Mouse (Mus musculus): ENCODE measurements around the gene Lrcol1. TPM values are rescaled to one million over a fixed set of nuclear protein-coding genes. Genes with fewer than 3 reads are reported as not detected.

The Lrcol1 gene
- total and polyA plus RNA-seq, 3 experiments = not detected

DNA sequence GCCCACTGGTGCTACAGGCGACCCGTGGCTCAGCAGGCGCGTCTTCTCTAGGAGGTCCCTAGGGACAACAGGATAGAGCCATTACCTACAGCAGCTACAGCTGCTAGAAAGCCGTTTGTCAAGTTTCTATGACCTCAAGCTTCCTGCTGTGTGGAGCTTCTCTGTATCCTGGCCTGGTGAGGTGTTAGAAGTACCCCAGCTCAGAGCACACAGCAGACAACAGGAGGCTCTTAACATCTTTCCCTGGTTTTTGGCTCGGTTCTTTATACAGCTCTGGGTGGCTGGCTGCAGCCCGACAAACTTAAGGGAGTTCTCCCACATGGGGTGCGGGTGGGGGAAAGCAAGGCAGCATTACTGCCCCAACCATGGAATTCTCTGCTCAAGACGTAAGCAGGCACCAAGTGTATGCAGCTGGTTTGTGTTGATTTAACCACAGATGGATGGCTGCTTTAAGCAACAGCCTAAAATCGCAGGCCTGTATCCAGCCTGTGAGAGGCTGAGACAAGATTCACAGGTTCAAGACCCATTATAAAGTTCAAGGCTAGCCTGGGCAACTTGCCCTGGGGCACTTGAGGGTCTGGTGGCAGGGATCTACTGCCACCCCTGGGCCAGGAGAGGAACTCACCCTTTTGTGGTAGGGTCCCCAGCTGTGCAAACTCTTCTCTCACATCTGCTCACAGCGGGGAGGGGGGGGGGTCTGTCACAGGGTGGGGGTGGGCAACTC, 19.5 kb downstream of the Lrcol1 start:
- TF ChIP-seq NRF1 (IDR thresholded peaks at IDR 0.05; ENCODE audit: low read depth, low read length) (no peak), JUN (IDR thresholded peaks at IDR 0.05; ENCODE audit: insufficient read depth, low read depth, low read length) (no peak), MAX (IDR thresholded peaks at IDR 0.05; ENCODE audit: low read length) (no peak), PAX5 (IDR thresholded peaks at IDR 0.05; ENCODE audit: low read length) (no peak), SMC3 (IDR thresholded peaks at IDR 0.05; ENCODE audit: low read depth, low read length) (no peak), USF1 (IDR thresholded peaks at IDR 0.05; ENCODE audit: low read depth, low read length) (no peak), BHLHE40 (IDR thresholded peaks at IDR 0.05; ENCODE audit: low read depth, low read length) (no peak), RAD21 (IDR thresholded peaks at IDR 0.05; ENCODE audit: low read depth, low read length) (no peak), MYC (IDR thresholded peaks at IDR 0.05; ENCODE audit: low read depth, low read length) (no peak), SIN3A (IDR thresholded peaks at IDR 0.05; ENCODE audit: low read length) (no peak), MAZ (IDR thresholded peaks at IDR 0.05; ENCODE audit: low read depth, low read length) (no peak)
- no peak overlapping the region for H3K27ac ChIP-seq (ENCODE audit: insufficient read depth, low read depth)
- no peak for DNase-seq (ENCODE audit: extremely low read depth)
- dilution Hi-C loops (cut with MboI; ENCODE audit: extremely low pct_ligation_motif_present, extremely low pct_unique_long_range_greater_than_20kb, low sequenced_read_pairs) = no loop called here
- H3K4me1 ChIP-seq (ENCODE audit: control insufficient read depth in 1 of 2, insufficient read depth in 2 of 2) = no peaks in the 10 kb centered on the region
- H3K9me3 ChIP-seq (replicated peaks; ENCODE audit: low read length) = peaks cover 3% of the 10 kb centered on the region
- in situ Hi-C loops (cut with MboI; ENCODE audit: low pct_ligation_motif_present, low pct_unique_long_range_greater_than_20kb, low sequenced_read_pairs) = loop anchor here (10.0 kb wide), 1 partner anchor 271 kb away; no protein-coding TSS in a partner anchor
- H3K79me2 ChIP-seq (replicated peaks; ENCODE audit: control insufficient read depth, extremely low read depth, insufficient read depth, poor library complexity, severe bottlenecking) = no peaks in the 10 kb centered on the region
- peaks cover 12 to 40% of the 10 kb centered on the region in 2 experiments for H3K36me3 ChIP-seq (replicated peaks in 1 of 2; ENCODE audit: control insufficient read depth in 1 of 2, insufficient read depth in 1 of 2, low read length in 1 of 2)
- no peak overlapping the region for H3K4me2 ChIP-seq (ENCODE audit: insufficient read depth, low read depth, poor library complexity, severe bottlenecking)
- H3K27me3 ChIP-seq (replicated peaks) = no peaks in the 10 kb centered on the region
- H3K9ac ChIP-seq (ENCODE audit: insufficient read depth, low read depth) = no peak overlapping the region
- H3K4me3 ChIP-seq (replicated peaks in 1 of 3; ENCODE audit: low read depth in 2 of 3, low read length in 2 of 3, poor library complexity in 1 of 3) = no peak overlapping the region

DNA sequence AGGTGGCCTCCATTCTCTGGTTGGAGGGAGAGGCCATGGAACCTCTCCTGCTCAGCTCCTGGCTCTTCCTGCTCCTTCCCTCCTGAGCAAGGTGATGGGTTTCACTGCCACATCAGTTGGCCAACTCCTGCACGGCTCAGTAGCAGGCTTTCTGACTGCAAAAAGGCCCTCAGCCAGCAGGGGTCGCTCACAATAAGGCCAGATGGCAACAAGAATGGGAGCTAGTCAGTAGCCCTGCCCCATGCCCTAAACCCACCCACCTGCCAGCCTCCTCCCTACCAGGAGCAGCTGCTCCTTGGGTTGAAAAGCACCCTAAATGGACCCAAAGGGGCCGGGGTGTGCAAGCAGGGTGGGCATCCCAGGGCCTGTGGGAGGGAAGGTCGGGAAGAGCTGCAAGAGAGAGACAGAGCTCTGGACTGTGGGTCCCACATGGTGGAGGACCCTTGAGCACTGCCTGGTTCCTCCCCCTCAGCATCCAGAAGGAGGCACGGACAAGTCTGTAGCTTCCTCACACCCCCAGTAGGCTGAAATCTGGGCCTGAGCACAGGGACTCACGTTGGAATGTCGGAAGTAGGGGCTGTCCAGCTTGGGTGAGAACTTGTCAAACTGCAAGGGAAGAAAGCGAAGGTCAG, 32.4 kb downstream of the Lrcol1 start:
- no peak overlapping the region for H3K4me2 ChIP-seq (ENCODE audit: insufficient read depth, low read depth, poor library complexity, severe bottlenecking)
- H3K9ac ChIP-seq (ENCODE audit: insufficient read depth, low read depth) = no peak overlapping the region
- no peak overlapping the region for H3K4me3 ChIP-seq (replicated peaks in 1 of 3; ENCODE audit: low read depth in 2 of 3, low read length in 2 of 3, poor library complexity in 1 of 3)
- peaks cover 15 to 59% of the 10 kb centered on the region in 2 experiments for H3K36me3 ChIP-seq (replicated peaks in 1 of 2; ENCODE audit: control insufficient read depth in 1 of 2, insufficient read depth in 1 of 2, low read length in 1 of 2)
- DNase-seq (ENCODE audit: extremely low read depth) = peak; percentile 76
- dilution Hi-C loops (cut with MboI; ENCODE audit: extremely low pct_ligation_motif_present, extremely low pct_unique_long_range_greater_than_20kb, low sequenced_read_pairs) (no loop called here), in situ Hi-C loops (cut with MboI; ENCODE audit: low pct_ligation_motif_present, low pct_unique_long_range_greater_than_20kb, low sequenced_read_pairs) (no loop called here)
- no peaks in the 10 kb centered on the region for H3K9me3 ChIP-seq (replicated peaks; ENCODE audit: low read length)
- H3K27me3 ChIP-seq (replicated peaks) = no peaks in the 10 kb centered on the region
- H3K79me2 ChIP-seq (replicated peaks; ENCODE audit: control insufficient read depth, extremely low read depth, insufficient read depth, poor library complexity, severe bottlenecking) = no peaks in the 10 kb centered on the region
- peaks cover 0 to 7% of the 10 kb centered on the region in 2 experiments; a peak in 2 of 4 replicates for H3K4me1 ChIP-seq (ENCODE audit: control insufficient read depth in 1 of 2, insufficient read depth in 2 of 2)
- H3K27ac ChIP-seq (ENCODE audit: insufficient read depth, low read depth) = no peak overlapping the region
- TF ChIP-seq MAFK (IDR thresholded peaks at IDR 0.05; ENCODE audit: insufficient replicate concordance, low read length) (no peak), ETS1 (conservative IDR thresholded peaks at IDR 0.05; ENCODE audit: low read depth, low read length) (no peak), POLR2AphosphoS2 (IDR thresholded peaks at IDR 0.05; ENCODE audit: low read depth, low read length) (no peak), CTCF (conservative IDR thresholded peaks at IDR 0.05 in 1 of 2, IDR thresholded peaks at IDR 0.05 in 1 of 2; ENCODE audit: low read depth in 2 of 2, low read length in 2 of 2) (peak; percentile 72 to 92), ZNF384 (IDR thresholded peaks at IDR 0.05; ENCODE audit: low read depth, low read length) (no peak), RAD21 (IDR thresholded peaks at IDR 0.05; ENCODE audit: low read depth, low read length) (peak; percentile 81), ZC3H11A (IDR thresholded peaks at IDR 0.05; ENCODE audit: low read depth, low read length) (peak; percentile 52), KAT2A (IDR thresholded peaks at IDR 0.05; ENCODE audit: insufficient replicate concordance, low read length) (no peak), SMC3 (IDR thresholded peaks at IDR 0.05; ENCODE audit: low read depth, low read length) (peak; percentile 93)

Data from CH12.LX (cell line).